Mouse (Mus musculus): ENCODE results near the gene Col6a2.
A peak's percentile ranks its signal among the peaks of the same experiment; 100 is the strongest.

Gene Col6a2

DNA sequence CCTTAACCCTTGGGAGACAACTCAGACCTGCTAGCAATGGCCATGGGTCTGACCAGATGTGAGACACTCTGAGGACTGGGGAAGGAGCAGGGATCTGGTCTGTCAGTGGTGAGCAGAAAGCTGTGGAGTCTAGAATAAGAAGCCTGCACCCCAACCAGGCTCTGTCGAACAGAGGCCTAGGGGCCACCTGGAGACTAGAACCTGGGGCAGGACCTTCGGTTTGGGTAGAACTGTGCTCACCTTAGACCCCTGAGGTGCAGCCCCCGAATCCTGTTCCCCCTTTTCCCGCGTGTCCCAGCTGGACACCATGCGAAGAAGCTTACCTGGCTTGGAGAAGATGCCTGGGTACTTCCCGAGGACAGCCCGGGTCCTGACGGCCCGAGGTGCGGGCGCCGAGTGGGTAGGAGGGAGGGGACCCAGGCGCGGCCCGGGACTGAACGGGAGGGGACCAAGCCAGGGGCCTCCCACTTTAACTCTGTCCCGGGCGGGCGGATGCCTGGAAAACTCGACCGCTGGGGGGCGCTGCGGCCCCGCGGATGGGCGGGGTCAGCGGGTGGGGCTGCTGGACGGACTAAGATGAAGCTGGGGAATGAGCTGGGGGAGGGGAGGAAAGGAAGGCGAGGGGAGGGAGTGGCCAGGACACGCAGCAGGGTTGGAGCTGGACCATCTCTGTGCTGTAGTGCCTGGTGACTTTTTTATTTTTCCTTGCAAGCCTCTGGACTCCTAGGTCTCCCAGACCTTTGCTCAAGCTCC lies at the start of gene Col6a2:
Col6a2 (minus strand) TSS at position 703 of the 753 bp plus-strand sequence.
- DNase-seq (ENCODE audit: low spot score) = peak; percentile 83

DNA sequence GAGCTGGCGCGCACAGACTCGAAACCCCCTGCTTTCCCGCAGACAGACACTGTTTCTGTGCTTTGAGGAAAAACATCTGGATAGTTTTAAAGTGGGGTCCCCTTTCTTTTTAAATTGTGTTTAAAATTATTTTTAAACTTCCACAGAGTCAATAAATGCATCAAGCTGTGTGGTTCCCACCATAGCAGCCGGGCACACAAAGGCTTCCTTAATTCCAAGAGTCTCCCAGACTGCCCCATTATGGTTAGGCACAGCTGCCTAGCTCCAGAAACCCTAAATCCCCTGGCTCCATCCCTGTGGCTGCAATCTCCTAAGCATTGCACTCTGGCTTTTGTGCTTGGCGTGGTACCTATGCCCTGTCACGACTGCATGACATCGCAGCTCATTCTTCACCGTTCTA lies 48.5 kb upstream of the Col6a2 start:
- no peak for DNase-seq (ENCODE audit: low spot score)

DNA sequence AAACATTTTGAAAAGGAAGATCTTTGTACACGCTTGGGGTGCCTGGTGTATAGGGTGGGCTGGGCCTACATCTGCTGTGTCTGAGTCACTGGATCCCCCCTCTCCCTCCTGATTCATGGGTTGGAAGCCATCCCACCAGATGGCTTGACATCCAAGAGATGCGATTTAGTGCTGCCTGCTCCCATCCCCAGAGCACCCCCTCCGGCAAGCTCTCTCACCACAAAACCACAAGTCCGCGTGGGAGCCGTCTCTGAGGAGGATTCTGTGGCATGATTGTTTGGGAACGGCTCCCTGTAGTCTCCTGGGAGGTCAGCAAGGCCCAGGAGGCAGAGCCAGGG lies 45.5 kb upstream of the Col6a2 start:
- no peak for DNase-seq (ENCODE audit: low spot score)

DNA sequence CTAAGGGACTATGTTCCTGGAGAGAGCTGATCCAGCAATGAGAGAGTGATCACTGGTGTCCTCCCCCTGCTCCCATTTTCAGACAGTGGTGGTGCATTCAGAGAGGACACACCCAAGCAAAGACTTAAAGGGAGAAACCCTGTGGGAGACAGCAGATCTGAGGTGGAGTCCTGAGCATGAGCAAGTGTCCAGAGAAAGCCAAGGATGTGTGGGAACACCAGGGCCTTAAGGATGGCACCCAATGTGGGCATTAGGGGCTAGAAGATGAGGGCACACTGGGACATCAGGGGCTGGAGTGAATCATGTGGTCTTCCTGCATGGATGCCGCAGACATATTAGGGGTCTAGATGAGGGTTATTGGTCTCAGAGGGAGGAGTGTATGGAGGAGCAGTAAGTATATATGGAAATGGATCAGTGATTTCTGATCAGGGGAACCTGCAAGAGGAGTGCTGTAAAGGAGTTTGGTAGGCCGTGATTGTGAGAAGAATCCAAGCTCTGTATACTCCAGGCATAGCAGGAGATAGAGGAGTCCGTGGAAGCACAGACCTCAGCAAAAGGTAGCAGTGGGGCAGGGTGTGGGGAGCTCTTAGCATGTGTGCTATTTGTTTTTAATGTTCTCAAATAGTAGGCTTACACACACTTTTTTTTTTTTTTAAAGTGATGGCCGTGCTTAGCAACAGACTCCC lies 45.0 kb upstream of the Col6a2 start:
- no peak for DNase-seq (ENCODE audit: low spot score)

DNA sequence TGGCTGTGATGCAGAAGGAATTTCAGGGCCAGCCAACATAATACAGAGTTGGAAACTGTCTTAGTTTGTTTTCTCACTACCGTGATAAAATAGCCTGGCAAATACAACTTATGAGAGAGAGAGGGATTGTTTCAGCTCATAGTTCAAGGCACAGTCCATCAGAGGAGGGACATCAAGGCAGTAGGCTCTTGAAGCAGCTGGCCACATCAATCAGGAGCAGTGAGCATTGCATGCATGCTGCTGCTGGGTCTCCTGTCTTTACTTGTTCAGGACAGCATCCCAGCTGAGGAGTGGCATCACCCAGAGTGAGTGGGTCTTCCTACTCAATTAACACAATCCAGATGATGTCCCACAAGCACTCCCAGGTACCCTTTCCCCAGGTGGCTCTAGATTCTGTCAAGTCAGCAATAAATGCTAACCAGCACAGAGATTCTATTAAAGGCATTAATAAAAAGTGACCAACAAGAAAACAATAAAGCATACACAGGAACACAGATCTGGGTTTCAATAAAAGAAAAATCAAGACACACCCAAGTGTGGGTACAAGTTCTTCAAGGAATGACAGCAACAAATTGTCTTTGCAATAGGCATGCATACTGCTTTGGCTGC lies 43.9 kb upstream of the Col6a2 start:
- no peak for DNase-seq (ENCODE audit: low spot score)

DNA sequence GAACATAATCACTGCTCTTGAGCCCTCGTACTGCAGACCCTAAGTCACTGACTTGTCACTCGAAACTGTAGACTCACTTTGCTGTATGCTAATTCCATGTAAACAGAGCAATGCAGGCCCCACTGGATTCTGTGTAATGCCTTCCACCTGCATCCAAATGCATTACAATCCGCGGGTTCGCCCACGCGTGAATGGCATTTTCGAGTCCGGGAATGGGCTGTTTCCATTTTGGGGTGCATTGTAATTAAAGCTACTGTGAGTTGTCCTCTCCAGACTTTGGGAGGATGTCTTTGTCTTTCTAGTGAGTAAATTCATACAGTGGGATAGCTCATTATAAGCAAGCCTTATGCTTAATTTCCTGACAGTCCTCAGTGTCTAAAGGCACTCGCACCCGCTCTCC lies 42.1 kb upstream of the Col6a2 start:
- no peak for DNase-seq (ENCODE audit: low spot score)

DNA sequence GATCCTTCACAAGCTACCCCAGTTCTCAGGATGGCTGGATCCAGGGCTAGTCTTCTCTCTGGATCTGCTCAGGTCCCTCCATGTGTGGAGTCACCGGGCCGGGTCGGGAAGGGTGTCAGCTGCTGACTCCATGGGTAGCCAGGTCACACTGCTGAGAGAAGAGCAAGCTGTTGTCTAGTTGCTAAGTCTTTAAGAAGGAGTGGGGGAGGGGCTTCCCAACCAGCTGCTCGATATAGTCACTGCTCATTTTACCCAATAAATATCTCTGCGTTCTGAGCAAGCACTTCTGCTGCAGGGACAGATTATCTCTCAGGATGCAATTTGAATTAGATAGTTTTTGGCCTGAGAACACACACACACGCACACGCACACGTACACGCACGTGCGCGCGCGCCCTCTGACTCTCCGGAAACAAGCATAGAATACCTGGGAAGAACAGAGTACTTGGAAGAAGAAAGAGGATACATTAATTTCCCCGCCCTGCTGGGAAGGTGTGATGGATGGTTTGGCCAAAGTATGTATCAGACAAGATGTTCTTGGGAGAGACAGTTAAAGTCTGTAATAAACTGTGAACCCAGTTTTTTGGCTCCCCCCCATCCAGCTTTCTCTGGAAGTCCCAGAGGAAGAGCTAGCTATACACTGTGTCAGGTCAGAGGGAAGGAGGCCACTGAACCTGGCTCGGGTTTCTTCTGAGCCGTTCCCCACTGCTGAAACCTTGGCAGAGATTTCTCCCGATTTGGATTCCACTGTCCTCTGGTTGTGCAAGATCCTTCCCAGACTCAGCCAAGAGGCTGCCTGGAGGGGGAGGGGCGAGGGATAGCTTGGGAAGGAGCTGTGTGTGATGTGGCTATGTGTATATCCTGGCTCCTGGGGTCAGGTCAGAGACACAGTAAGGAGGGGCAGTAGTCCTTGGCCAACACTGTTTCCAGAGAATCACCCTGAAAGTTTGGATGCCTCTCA lies 41.0 kb upstream of the Col6a2 start:
- peak; percentile 41 for DNase-seq (ENCODE audit: low spot score)

DNA sequence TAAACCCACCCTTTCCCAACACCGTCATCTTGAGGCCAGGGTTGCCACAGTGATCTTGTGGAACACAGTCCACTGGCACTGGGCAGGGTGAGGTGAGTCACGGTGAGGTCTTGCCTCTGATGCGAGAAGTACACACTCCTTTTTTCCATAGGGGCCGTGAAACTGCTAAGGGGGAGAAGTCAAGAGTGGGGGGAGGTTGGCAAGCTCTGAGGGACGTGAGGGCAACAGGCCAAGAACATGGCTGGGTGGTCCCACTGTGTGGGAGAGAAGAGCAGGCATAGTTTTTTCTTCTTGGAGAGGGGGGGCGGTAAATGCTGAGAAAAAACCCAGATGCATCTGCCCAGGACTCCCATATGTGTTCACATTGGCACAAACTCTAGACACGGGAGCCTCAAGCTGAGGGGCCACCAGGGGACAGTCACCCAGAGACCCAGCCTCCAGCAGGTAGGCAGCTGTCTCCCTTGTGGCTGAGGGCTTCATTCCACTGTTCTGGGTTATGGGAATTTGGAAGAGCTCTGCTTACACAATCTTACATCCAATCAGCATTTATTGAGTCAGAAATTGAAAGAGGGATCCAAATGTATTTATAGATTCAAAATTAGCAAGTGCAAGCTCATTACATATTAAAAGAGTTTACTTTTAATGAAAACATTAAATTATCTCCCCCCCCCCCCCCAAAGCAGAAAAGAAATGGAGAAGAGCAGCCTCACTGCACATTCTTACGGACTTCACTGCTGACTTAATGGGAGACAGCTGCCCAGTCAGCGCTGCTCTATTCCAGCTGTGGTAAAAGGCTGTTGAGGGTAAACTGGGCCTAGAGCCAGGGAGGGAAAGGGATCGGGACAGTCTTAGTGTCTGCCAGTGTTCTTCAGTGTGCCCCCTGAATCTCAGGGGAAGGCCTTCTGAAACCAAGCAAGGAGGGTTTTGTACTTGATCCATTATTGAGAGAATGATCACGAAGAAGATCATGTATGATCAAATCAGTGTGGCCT lies 30.2 kb upstream of the Col6a2 start:
- DNase-seq (ENCODE audit: low spot score) = no peak

DNA sequence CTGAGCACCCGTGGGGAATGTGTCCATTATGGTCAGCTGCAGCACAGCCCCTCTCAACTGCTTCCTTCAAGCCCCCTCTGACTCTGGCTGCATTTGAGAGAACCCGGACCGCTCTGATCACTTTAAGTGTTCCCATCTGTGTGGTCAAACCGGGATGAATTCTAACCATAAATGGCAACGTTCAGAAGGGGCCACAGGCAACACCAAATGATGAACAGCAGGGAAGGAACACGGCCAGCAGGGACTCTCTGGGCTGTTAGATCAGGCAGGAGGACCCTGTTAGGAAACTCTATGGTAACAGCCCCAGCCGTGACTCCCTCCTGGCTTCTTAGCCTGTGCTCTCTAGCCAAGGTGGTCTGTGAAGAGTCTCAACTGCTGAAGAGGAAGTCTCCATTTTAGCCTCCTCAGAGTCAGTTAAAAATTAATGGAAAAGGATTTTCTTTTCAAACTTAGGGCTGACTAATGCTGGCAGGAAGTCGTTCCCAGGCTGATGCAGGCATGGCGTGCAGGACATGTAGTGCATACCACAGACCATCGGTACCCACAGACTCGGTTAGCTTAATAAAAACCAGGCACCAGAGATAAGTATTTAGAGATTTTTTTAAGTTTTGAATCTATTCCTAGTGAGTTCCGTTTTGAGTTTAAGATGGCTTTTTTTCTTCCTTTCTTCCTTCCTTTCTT lies 27.4 kb upstream of the Col6a2 start:
- no peak for DNase-seq (ENCODE audit: low spot score)

DNA sequence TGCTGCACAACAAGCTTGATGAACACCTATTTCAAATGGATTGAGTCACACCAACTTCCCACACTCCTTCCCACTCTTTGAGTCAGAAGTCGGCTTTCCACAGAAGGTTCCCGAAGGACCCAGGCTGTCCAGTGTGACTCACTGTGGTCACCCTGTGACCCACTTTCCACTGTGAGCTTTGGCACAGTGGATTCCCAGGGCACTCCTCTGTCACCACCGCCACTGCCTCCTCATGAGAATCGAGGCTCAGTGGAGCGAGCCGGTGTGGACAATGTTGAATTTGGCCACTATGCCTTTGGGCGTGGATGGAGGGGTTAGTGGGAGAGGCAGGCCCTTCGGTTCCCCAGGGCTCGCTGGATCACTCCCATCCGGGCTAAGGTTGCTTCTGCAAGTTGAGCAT lies 25.3 kb upstream of the Col6a2 start:
- no peak for DNase-seq (ENCODE audit: low spot score)

DNA sequence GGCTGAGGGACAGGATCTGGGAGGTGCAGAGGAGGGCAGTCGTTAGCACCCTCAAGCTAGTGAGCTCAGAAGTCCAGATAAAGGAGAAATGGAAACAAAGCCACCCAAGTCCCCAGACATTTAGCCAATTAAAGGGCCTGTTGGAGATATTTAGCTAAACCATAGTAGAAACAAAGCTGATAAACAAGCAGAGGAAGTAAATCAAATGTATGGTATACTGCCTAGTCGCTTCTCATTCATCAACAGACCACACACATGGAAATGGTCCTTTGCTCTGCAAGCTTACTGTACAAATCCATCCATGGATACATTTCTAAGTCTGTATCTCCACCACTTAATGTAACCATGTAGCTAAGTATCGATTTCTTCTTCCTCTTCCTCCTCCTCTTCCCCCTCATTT lies 24.0 kb upstream of the Col6a2 start:
- no peak for DNase-seq (ENCODE audit: low spot score)

DNA sequence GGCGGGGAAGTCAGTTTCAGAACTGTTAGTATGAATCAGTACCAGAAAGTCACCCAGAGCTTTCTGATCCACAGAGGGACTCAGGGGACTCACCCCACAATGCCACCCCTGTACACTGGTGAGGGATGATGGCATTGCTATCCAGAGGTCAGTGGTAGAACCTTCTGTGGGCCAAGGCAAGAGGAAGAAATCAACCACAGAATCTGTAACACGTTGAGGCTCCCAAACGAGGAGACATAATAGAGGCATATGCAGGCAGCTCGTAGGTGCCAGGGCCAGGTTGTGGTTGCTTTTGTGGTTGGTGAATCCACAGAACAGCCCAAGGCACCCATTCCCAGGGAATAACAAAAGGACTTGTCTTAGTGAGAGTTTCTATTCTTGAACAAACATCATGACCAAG lies 22.3 kb upstream of the Col6a2 start:
- no peak for DNase-seq (ENCODE audit: low spot score)

DNA sequence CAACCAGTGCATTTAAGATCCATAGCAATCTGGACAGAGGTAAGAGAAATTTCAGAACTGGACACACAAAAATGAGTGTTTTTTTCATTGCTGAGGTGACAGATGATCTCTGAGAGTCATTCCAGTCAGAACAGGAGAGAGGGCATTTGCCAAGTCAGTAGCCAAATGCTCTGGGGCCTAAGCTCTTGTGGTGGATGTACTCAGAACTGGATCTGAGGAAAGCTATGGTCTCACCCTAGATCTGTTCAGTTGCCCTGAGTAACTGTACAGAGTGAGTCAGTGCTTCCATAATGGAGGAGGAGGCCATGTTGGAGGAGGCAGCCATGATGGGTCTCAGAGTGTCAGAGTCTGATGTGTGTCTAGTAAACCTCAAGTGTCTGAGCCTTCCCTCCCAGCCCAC lies 21.6 kb upstream of the Col6a2 start:
- DNase-seq (ENCODE audit: low spot score) = no peak

DNA sequence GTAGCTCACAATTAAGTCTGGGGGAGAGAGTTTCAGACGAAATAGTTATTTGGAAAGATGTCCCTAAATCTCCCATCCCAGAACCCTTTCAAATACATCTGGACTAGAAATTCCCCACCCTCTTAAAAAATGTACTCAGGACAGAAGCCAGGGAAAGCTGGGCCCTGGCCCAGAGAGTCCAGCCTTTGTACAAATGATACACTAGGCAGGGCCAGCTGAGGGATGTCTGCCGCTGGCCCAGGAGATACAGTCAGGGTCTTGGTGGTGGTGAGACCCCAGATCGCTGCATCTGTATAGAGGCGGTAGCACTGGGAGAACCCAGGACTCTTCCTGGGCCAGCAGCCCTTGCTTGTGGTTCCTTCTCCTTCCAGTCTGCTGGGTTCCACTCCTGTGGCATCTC lies 20.6 kb upstream of the Col6a2 start:
- no peak for DNase-seq (ENCODE audit: low spot score)

DNA sequence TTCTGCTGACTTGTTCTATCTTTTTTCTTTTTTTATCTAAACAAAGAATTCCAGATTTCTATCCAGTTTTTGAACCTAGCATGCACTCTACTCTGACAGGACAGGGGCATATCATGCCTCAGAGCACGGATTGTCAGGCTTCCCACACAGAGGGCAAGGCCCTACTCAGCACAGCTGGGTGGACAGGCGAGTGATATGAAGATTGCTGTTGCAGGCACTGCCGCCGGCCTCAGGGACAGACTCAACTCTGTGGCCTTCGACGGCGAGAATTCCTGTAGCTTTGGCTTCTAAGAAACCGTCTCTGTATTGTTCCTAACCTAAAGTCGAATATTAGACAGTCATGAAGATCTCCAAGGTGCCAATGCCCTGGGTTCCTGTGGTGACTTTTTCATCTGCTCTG lies 20.0 kb upstream of the Col6a2 start:
- DNase-seq (ENCODE audit: low spot score) = no peak

DNA sequence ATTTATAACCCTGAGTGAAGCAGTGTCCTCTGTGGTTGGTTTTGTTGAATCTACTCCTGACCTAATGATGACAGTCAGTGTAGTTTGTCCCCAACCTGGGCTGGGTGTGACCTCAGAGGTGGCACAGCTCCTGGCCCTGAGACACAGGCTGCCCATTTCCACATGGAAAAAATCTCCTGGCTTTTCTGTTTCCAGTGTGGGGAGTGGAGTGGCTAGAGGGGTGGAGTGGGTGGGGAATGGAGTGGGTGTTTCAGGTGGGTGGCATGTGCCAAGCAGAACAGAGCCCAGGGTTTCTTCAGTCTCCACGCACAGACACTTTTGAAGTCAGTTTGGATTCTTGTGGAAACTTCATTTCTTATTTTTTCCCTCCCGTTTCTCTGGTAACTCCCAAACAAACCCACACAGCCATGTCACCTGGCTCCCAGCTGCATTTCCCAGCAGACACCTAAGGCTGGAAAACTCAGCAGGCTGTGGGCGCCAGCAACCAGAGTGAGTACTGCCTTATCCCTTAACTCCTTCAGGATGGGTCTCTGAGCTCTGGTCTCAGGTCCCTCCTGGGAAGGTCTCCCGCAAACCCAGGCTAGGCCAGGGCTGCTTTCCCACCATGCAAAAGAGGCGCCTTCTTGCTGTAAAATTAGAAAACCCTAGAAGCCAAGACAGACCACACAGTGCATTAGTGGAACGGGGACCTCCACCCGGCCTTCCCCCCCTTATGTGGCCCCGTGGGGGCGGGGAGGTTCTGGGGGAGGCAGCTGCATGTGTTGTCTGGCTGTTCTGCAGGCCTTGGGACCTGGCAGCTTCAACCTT lies 19.4 kb upstream of the Col6a2 start:
- no peak for DNase-seq (ENCODE audit: low spot score)

DNA sequence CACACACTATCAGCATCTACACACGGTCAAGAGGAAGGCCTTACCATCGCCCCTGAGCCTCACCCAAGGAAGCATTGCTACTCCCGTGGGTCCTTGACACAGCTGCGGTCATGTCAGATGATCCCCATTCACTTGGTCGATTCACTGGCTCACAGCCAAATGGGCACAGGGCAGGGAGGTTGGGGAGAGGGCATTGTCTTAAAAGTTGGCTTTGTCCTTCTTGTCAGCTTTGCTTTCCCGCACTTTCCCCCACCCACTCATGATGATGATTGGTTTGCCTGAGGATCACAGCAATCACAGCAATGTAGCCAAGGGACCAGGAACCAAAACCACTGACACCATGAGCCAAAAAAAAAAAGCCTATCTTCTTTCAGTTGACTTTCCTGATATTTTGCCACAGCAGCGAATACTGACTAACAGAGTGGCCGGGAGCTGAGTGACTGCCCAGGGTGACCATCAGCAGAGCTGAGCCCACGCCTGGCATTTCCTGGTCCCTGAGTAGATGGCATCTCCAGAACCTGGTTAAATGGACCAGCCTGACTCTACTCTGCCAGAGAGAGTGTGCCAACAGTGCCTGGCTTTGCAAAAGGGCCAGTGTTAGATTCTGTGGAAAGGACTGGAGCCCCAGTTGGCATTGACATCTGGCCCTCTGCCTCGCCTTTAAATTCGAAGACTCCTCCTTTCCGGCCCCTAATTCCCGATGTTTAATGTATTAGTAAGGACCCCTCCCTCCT lies 18.6 kb upstream of the Col6a2 start:
- no peak for DNase-seq (ENCODE audit: low spot score)

DNA sequence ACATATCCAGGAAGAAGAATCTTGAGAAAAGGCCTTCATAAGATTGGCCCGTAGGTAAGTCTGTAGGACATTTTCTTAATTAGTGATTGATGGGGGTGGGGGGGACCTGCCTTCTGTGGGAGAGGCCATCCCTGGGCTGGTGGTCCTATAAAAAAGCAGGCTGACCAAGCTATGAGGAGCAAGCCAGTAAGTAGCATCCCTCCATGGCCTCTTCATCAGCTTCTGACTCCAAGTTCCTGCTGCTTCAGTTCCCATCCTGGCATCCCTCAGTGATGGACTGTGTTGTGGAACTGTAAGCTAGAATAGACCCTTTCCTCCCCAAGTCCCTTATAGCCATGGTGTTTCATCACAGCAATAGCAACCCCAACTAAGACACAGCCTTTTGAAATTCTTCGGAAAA lies 16.5 kb upstream of the Col6a2 start:
- DNase-seq (ENCODE audit: low spot score) = no peak

DNA sequence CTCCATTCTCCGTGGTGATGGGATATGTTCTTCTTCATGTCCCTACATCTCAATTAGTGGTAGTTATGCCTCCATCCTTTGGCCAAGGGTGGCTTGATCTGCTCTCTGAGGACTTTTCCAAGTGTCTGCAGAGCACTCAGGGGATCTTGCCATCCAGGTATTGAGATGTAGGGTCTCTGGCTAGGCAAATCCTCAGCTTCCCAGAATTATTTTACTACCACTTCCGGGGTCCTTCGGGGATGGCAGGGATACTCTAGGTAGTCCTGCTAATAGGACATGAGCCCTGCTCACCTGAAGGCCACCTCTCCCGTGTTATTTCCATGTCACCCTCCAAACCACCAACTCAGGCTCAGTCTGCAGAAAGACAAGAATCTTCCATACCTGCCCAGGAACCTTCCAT lies 13.2 kb upstream of the Col6a2 start:
- DNase-seq (ENCODE audit: low spot score) = no peak

All from urinary bladder, postnatal 10 days (tissue).